Mouse (Mus musculus): ENCODE results near the gene Kif16b.

GRCm38 (mm10) chr2:142590284-142590724, 311.0 kb downstream of the Kif16b start:
- TF ChIP-seq POLR2A (IDR thresholded peaks at IDR 0.05; ENCODE audit: insufficient read depth, low read depth, low read length) (no peak), CTCF (IDR thresholded peaks at IDR 0.05) (no peak)

All from heart, adult 2 months (tissue).